Mouse (Mus musculus) pancreas, adult 10 weeks (tissue): ENCODE data around the gene Cep89. TPM values are rescaled to one million over a fixed set of nuclear protein-coding genes. Genes with fewer than 3 reads are reported as not detected.

ENCODE experiments used
- polyA plus RNA-seq: library from polyadenylated mRNA; stranded (reverse); fragments of 350-450 nt; fragmentation: Illumina TruSeq; extraction: RNeasy Lipid Tissue Mini Kit (QIAGEN cat#74804); gene quantifications from one replicate; pipeline ENCODE4 v1.2.3, GENCODE M21; 2015; ENCODE audit warnings: low read depth, low replicate concordance; ENCODE audit not compliant: insufficient read depth

The Cep89 gene
- polyA plus RNA-seq = 6.0 TPM

DNA sequence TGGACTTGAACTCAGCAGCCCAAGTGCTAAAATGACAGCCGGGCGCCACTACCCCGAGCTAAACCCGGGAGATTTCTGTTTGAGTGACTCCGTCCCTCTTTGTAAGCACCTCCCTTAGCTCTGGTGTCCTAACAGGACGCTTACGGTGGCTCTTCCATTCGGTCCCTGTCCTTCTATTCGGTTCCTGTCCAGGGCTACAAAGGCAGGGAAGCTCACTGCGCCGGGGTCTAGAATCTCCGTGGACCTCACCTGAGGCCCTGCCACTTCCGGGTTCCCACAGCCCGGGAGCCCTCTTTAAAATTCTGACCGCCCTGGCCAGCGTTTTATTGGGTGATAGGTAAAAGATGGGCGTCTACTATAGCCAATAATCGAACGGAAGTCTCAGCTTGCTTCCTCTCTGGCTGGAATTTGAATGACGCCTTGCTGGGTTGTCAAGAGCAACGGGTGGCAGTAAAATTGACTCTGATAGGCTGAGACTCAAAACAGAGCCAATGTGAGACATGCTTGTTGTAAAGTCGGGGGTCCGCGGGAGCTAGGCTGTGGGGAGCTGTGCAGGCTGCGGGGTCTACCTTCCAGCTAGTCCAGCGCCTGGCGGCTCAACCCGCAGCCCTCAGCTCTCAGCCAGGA, at the start of gene Cep89, which contains the start of gene Faap24:
Gene Cep89 (plus strand): TSS at position 494 of the 627 bp plus-strand sequence.
Gene Faap24 (minus strand): TSS at position 295 of the 627 bp plus-strand sequence.

DNA sequence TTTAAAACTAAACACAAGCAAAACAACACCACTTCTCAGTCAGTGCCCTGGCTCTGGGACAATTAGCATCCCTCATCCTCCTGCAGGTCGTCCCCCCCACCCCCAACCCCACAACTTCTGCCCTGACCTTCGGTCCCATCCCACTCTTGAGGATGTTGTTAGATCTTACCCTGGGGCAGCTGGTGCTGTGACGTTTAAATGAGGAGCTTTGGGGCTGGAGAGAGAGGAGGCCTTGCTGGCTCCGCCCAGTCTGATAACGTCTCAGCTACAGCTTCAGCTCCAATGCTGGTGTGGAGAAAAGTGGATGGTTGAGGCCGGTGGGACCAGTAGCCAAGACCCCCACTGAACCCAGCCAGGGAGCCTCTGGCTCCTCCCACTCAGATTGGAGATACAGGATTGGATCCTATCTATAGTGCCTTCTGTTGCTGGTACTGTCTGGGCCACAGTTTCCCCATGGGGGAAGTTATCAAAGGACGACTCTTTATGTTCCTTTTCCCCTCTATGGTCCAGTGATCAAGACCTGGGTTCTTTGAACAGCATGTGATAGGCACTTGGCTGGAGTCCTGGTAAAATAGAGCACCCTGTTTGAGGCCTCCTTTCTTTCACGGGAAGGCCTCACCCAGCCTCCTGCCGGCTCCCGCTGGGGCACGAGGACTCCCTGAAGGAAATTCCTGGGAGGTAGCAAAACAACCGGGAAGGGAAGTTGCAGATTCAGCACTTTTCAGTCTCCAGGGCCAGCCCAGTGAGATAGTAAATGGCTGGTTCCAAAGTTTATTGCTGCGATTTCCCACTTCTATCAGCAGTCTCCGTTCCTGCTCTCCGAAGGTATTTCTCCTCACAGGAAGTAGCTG, 51.4 kb downstream of the Cep89 start, which contains the start of gene Slc7a9:
Gene Slc7a9 (plus strand): TSS at position 801 of the 851 bp plus-strand sequence.

Other genes with a start within 250 kb of the Cep89 start
- gene Slc7a10, start 210.7 kb upstream of the Cep89 start, polyA plus RNA-seq = 2.0 TPM
- 5.0 TPM for gene Lrp3, start 181.5 kb upstream of the Cep89 start, polyA plus RNA-seq
- 2.4 TPM for gene Gpatch1, start 78.6 kb upstream of the Cep89 start, polyA plus RNA-seq
- gene Rhpn2, start 62.9 kb upstream of the Cep89 start, polyA plus RNA-seq = 6.7 TPM
- 0.61 TPM for gene Faap24, start 199 bp upstream of the Cep89 start, polyA plus RNA-seq
- not detected for gene Slc7a9, start 51.8 kb downstream of the Cep89 start, polyA plus RNA-seq
- gene Tdrd12, start 140.7 kb downstream of the Cep89 start, polyA plus RNA-seq = not detected
- gene Nudt19, start 159.3 kb downstream of the Cep89 start, polyA plus RNA-seq = 18.7 TPM
- gene Rgs9bp, start 188.5 kb downstream of the Cep89 start, polyA plus RNA-seq = not detected
- 6.7 TPM for gene Ankrd27, start 189.2 kb downstream of the Cep89 start, polyA plus RNA-seq